Mouse (Mus musculus) liver, adult 2 months (tissue): ENCODE results near the gene Gpn2. TPM values are rescaled to one million over a fixed set of nuclear protein-coding genes. Genes with fewer than 3 reads are reported as not detected.
A peak's percentile ranks its signal among the peaks of the same experiment; 100 is the strongest.

Experiments
- DNase-seq: peaks from one replicate; pipeline ENCODE4 v3.0.0-alpha.2; 2011; ENCODE audit warnings: low read depth, low spot score; ENCODE audit errors: extremely low read depth
- H3K27ac ChIP-seq: fragments of 200-500 bp; replicated peaks from 2 replicates; pipeline ENCODE4 v1.5.1; 2012; ENCODE audit warnings: low read depth, mild to moderate bottlenecking, control low read depth, inconsistent platforms, low read length; ENCODE audit not compliant: insufficient read depth
- H3K27me3 ChIP-seq: fragments of 200-500 bp; 2 replicates; pipeline ENCODE4 v1.6.1; 2012; ENCODE audit warnings: mild to moderate bottlenecking, moderate library complexity, low read length, inconsistent platforms; ENCODE audit not compliant: control insufficient read depth, insufficient read depth
- H3K36me3 ChIP-seq: fragments of 200-500 bp; 2 replicates; pipeline ENCODE4 v1.6.1; 2012; ENCODE audit warnings: low read length, inconsistent platforms; ENCODE audit not compliant: control insufficient read depth, insufficient read depth
- H3K4me1 ChIP-seq: fragments of 200-500 bp; 2 replicates; pipeline ENCODE4 v1.6.1; 2011; ENCODE audit warnings: low read length; ENCODE audit not compliant: control insufficient read depth, insufficient read depth
- H3K4me3 ChIP-seq: fragments of 200-500 bp; 2 replicates; pipeline ENCODE4 v1.5.1; 2011; ENCODE audit warnings: low read depth, mild to moderate bottlenecking, control low read depth, low read length, moderate library complexity; ENCODE audit not compliant: insufficient read depth
- H3K79me2 ChIP-seq: fragments of 200-500 bp; 2 replicates; pipeline ENCODE4 v1.6.1; 2012; ENCODE audit warnings: inconsistent platforms, mild to moderate bottlenecking, low read length, moderate library complexity; ENCODE audit not compliant: control insufficient read depth, insufficient read depth
- H3K9ac ChIP-seq: fragments of 200-500 bp; 2 replicates; pipeline ENCODE4 v1.6.1; 2012; ENCODE audit warnings: low read depth, mild to moderate bottlenecking, control low read depth, inconsistent platforms, low read length
- CTCF ChIP-seq: fragments of 200-500 bp; IDR thresholded peaks from 2 replicates; pipeline ENCODE4 v1.5.1; 2011; ENCODE audit warnings: low read depth, low read length, control low read depth
- POLR2A ChIP-seq: fragments of 200-500 bp; IDR thresholded peaks from 2 replicates; pipeline ENCODE4 v1.6.1; 2011; ENCODE audit warnings: low read length, control low read depth; ENCODE audit not compliant: insufficient read depth; ENCODE audit errors: extremely low read depth
- WGBS: fragments of 180-500 bp; shearing (Covaris S2); methylation state at CpG from one replicate; pipeline ENCODE4 v1.1.7; 2018; 5-methylcytosine and 5-hydroxymethylcytosine counted together
- polyA plus RNA-seq: library from polyadenylated mRNA; depleted of rRNA; stranded (reverse); fragments of >200 nt; gene quantifications from 2 replicates; pipeline ENCODE4 v1.2.3, GENCODE M21; 2012
- total RNA-seq: library from RNA; depleted of rRNA; stranded (reverse); fragments of >200 nt; gene quantifications from 2 replicates; pipeline ENCODE4 v1.2.3, GENCODE M21; 2014

The Gpn2 gene
- total and polyA plus RNA-seq, 2 experiments: 8.9 to 38.2 TPM

- Histone ChIP-seq H3K27ac (0 out of 2 replicates have a peak overlapping the region, but pooled peaks have one; percentile 19), H3K27me3 (no peaks in the 10 kb centered on the region), H3K36me3 (no peaks in the 10 kb centered on the region; the same call in 1 of the 2 replicates), H3K4me1 (peaks cover 8% of the 10 kb centered on the region), H3K9ac (peak overlapping the region; percentile 75), H3K4me3 (peak overlapping the region; percentile 79), H3K79me2 (peaks cover 7% of the 10 kb centered on the region; the same call in 1 of the 2 replicates)
- no peak for TF ChIP-seq POLR2A
- no peak for TF ChIP-seq CTCF
- no peak for DNase-seq
- WGBS: under 1% methylated on average over 41 of the region's 41 CpGs
Observed at GRCm38 (mm10) chr4:133574843-133575202, 9.3 kb upstream of the Gpn2 start.

- Histone ChIP-seq H3K9ac (no peak overlapping the region), H3K79me2 (peaks cover 7% of the 10 kb centered on the region; the same call in 1 of the 2 replicates), H3K27me3 (no peaks in the 10 kb centered on the region), H3K4me1 (peaks cover 2% of the 10 kb centered on the region), H3K27ac (no peak overlapping the region), H3K4me3 (no peak overlapping the region), H3K36me3 (peaks cover 2% of the 10 kb centered on the region; the same call in 1 of the 2 replicates)
- WGBS: 86% methylated on average over 12 of the region's 12 CpGs
- no peak for DNase-seq
- no peak for TF ChIP-seq POLR2A
Observed at GRCm38 (mm10) chr4:133577983-133578382, 6.2 kb upstream of the Gpn2 start.

GRCm38 (mm10) chr4:133583690-133584058, 488 bp upstream of the Gpn2 start:
- no peaks in the 10 kb centered on the region for H3K27me3 ChIP-seq
- H3K79me2 ChIP-seq: peaks cover 5% of the 10 kb centered on the region; the same call in 1 of the 2 replicates
- peaks cover 3% of the 10 kb centered on the region for H3K4me1 ChIP-seq
- peak overlapping the region; percentile 62 for H3K27ac ChIP-seq
- peaks cover 3% of the 10 kb centered on the region; the same call in 1 of the 2 replicates for H3K36me3 ChIP-seq
- peak overlapping the region; percentile 84 for H3K4me3 ChIP-seq
- H3K9ac ChIP-seq: peak overlapping the region; percentile 77
- peak; percentile 58 for DNase-seq
- TF ChIP-seq POLR2A (no peak), CTCF (no peak)
- 42% methylated on average over 6 of the region's 6 CpGs for WGBS

GRCm38 (mm10) chr4:133592570-133592969, 8.4 kb downstream of the Gpn2 start:
- no peak overlapping the region for H3K4me3 ChIP-seq
- peak; percentile 46 for DNase-seq
- no peak overlapping the region for H3K9ac ChIP-seq
- H3K27ac ChIP-seq: no peak overlapping the region
- no peaks in the 10 kb centered on the region for H3K27me3 ChIP-seq
- peaks cover 1% of the 10 kb centered on the region; the same call in 1 of the 2 replicates for H3K36me3 ChIP-seq
- H3K4me1 ChIP-seq: no peaks in the 10 kb centered on the region
- H3K79me2 ChIP-seq: no peaks in the 10 kb centered on the region
- TF ChIP-seq POLR2A (no peak), CTCF (peak; percentile 92)
- 26% methylated on average over 7 of the region's 7 CpGs for WGBS

GRCm38 (mm10) chr4:133595538-133595937, 11.4 kb downstream of the Gpn2 start:
- no peak for DNase-seq
- TF ChIP-seq POLR2A: no peak
- no peaks in the 10 kb centered on the region for H3K27me3 ChIP-seq
- no peaks in the 10 kb centered on the region for H3K4me1 ChIP-seq
- H3K27ac ChIP-seq: no peak overlapping the region
- 84% methylated on average over 7 of the region's 7 CpGs for WGBS
- H3K36me3 ChIP-seq: no peaks in the 10 kb centered on the region; the same call in 1 of the 2 replicates
- no peak overlapping the region for H3K9ac ChIP-seq
- H3K4me3 ChIP-seq: no peak overlapping the region
- H3K79me2 ChIP-seq: no peaks in the 10 kb centered on the region

GRCm38 (mm10) chr4:133596084-133596483, 11.9 kb downstream of the Gpn2 start:
- H3K27ac ChIP-seq: no peak overlapping the region
- no peaks in the 10 kb centered on the region for H3K4me1 ChIP-seq
- no peak overlapping the region for H3K4me3 ChIP-seq
- H3K9ac ChIP-seq: no peak overlapping the region
- no peak for DNase-seq
- H3K27me3 ChIP-seq: no peaks in the 10 kb centered on the region
- WGBS: 81% methylated on average over 6 of the region's 6 CpGs
- H3K36me3 ChIP-seq: no peaks in the 10 kb centered on the region; the same call in 1 of the 2 replicates
- TF ChIP-seq POLR2A (no peak), CTCF (no peak)
- no peaks in the 10 kb centered on the region for H3K79me2 ChIP-seq
